Mouse (Mus musculus): ENCODE measurements around the gene Gzmd. TPM values are rescaled to one million over a fixed set of nuclear protein-coding genes. Genes with fewer than 3 reads are reported as not detected.
"Not testable (repeated sequence)": the region's sequence is repeated elsewhere in the genome, so short reads cannot be mapped to it uniquely, and the experiment has no call there.

Gene Gzmd
- total RNA-seq (2021) (not detected), polyA plus RNA-seq (2012; rRNA removed) (not detected in 2 replicates)
- long read RNA-seq, result 0 reads

DNA sequence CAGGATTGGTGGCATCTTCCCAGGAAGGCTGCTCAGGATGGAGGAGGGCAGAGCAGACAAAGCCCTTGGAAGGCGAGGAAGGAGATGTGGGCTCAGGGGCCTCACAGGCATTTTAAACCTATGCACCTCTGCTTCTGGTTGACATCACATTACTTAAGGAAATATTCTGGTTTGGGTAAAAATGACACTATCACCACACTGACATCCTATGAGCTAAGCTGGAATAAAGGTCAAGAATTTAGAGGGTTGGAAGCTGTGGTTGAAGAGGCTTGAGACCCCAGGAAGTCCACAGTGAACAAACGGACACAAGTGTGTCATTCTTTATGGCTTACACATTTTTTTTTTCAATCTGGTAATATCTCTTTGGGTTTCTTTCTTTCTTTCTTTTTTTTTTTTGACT lies at the start of gene Gzmd:
Gene Gzmd, minus strand, starts transcription at position 101 of the 400 bp plus-strand sequence.
- H3K27me3 ChIP-seq (ENCODE audit: control insufficient read depth, insufficient read depth, low read length); H3K36me3 ChIP-seq (ENCODE audit: control insufficient read depth, insufficient read depth, low read length); H3K4me1 ChIP-seq (ENCODE audit: control insufficient read depth, insufficient read depth, low read length); H3K4me3 ChIP-seq; H3K79me2 ChIP-seq (replicated peaks; ENCODE audit: control insufficient read depth, insufficient read depth, low read length); intact Hi-C loops (cut with DNase I); DNase-seq; H3K9ac ChIP-seq (ENCODE audit: low read depth, low read length); H3K27ac ChIP-seq: not testable (repeated sequence)
- 66% methylated on average over 2 of the region's 2 CpGs for WGBS

DNA sequence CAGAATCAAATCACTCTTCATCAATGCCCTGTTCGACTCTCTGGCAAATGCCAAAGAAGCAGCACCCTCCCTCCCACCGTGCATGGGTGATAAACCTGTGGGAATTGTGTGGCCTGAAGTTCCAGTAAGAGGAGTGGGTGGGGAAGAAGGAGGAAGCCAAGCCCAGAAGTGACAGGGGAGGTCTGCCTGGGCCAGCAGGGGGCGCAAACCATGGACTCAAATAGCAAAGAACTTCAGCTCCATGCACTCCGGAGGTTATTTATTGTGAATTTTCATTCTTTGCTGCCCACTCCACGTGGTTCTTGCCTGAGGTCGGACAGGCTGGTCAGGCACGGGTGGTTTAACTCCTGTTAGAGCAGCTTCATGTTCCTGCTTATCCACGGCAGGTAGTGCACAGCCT lies 45.2 kb upstream of the Gzmd start:
- 23% methylated on average over 8 of the region's 8 CpGs for WGBS
- H3K27me3 ChIP-seq (ENCODE audit: control insufficient read depth, insufficient read depth, low read length); H3K4me3 ChIP-seq; H3K4me1 ChIP-seq (ENCODE audit: control insufficient read depth, insufficient read depth, low read length); H3K27ac ChIP-seq; H3K36me3 ChIP-seq (ENCODE audit: control insufficient read depth, insufficient read depth, low read length); H3K79me2 ChIP-seq (replicated peaks; ENCODE audit: control insufficient read depth, insufficient read depth, low read length); intact Hi-C loops (cut with DNase I); H3K9ac ChIP-seq (ENCODE audit: low read depth, low read length); DNase-seq: not testable (repeated sequence)
- peak; percentile 49 for TF ChIP-seq CTCF (IDR thresholded peaks at IDR 0.05)

DNA sequence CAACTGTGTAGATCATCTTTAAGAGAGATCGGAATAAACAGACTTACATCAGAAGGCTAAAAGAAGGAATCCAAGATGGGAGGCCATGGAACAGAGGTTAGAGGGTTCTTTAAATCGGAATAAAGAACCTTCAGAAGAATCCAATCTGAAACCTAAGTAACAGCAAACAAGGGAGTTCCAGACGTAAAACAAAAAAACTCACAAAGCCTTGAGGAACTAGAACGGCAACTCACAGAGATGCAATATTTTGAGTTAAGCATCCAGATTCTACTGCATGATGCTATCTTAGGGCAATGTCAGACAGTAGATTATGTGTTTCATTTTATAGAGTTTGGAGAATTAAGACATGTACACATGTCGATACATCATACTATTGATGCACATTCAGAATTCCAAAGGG lies 42.1 kb upstream of the Gzmd start, which contains the start of gene Gzmn:
Gene Gzmn, minus strand, starts transcription at position 101 of the 400 bp plus-strand sequence.
- Histone ChIP-seq H3K27me3 (ENCODE audit: control insufficient read depth, insufficient read depth, low read length) (no peaks in the 10 kb centered on the region), H3K4me1 (ENCODE audit: control insufficient read depth, insufficient read depth, low read length) (no peaks in the 10 kb centered on the region), H3K36me3 (ENCODE audit: control insufficient read depth, insufficient read depth, low read length) (no peaks in the 10 kb centered on the region), H3K9ac (ENCODE audit: low read depth, low read length) (no peak within 1 kb of the TSS), H3K79me2 (replicated peaks; ENCODE audit: control insufficient read depth, insufficient read depth, low read length) (no peaks in the 10 kb centered on the region), H3K27ac (no peak within 1 kb of the TSS), H3K4me3 (no peak within 1 kb of the TSS)
- DNase-seq, result no peak
- intact Hi-C loops (cut with DNase I), result no loop called here
- 83% methylated on average over 5 of the region's 5 CpGs for WGBS
- TF ChIP-seq POLR2A (IDR thresholded peaks at IDR 0.05; ENCODE audit: insufficient read depth, low read depth, low read length) (no peak), EP300 (IDR thresholded peaks at IDR 0.05; ENCODE audit: insufficient read depth, low read depth, low read length) (no peak), CTCF (IDR thresholded peaks at IDR 0.05) (no peak)

DNA sequence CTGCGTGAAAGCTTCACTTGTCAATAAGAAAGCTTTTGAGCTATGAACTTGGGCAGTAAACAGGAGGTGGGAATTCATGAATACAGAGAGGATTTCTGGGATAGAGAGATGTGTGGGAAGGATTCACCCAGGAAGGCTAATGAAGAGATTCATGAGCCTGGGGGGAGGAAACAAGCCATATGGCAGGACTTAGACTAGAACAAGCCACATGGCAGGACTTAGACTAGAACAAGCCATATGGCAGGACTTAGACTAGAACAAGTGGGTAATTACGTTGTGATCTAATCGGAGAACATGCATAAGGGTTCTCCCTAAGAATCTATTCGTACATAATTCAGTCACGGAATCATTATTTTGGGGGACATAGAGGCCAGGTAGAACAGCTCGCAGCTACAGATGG lies 41.0 kb upstream of the Gzmd start:
- intact Hi-C loops (cut with DNase I), result no loop called here
- WGBS, result 88% methylated on average over 6 of the region's 6 CpGs
- Histone ChIP-seq H3K4me3 (no peak overlapping the region), H3K9ac (ENCODE audit: low read depth, low read length) (no peak overlapping the region), H3K36me3 (ENCODE audit: control insufficient read depth, insufficient read depth, low read length) (no peaks in the 10 kb centered on the region), H3K79me2 (replicated peaks; ENCODE audit: control insufficient read depth, insufficient read depth, low read length) (no peaks in the 10 kb centered on the region), H3K4me1 (ENCODE audit: control insufficient read depth, insufficient read depth, low read length) (no peaks in the 10 kb centered on the region), H3K27me3 (ENCODE audit: control insufficient read depth, insufficient read depth, low read length) (no peaks in the 10 kb centered on the region), H3K27ac (no peak overlapping the region)
- no peak for TF ChIP-seq CTCF (IDR thresholded peaks at IDR 0.05)
- no peak for TF ChIP-seq POLR2A (IDR thresholded peaks at IDR 0.05; ENCODE audit: insufficient read depth, low read depth, low read length)
- no peak for TF ChIP-seq EP300 (IDR thresholded peaks at IDR 0.05; ENCODE audit: insufficient read depth, low read depth, low read length)
- DNase-seq, result no peak

DNA sequence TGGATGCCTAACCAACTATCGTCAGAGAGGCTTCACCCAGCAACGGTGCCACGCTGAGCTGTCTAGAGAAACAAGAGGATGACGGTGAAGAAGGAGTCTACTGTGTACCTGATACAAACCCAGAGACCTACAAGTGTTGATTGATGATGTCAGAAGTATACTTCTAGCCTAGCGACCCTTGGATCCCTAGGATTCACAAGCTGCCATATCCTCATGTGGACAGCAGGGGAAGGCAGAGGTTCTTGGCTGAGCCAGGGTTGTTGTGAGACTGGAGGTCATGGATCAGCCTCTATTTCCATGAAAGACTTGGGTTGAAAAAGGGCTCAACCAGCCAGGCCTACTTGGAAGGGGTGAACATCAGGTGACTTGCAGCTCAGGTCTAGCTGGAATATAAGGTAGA lies 40.3 kb upstream of the Gzmd start:
- Histone ChIP-seq H3K27ac (no peak overlapping the region), H3K4me3 (no peak overlapping the region), H3K36me3 (ENCODE audit: control insufficient read depth, insufficient read depth, low read length) (no peaks in the 10 kb centered on the region), H3K79me2 (replicated peaks; ENCODE audit: control insufficient read depth, insufficient read depth, low read length) (no peaks in the 10 kb centered on the region), H3K4me1 (ENCODE audit: control insufficient read depth, insufficient read depth, low read length) (no peaks in the 10 kb centered on the region), H3K9ac (ENCODE audit: low read depth, low read length) (no peak overlapping the region), H3K27me3 (ENCODE audit: control insufficient read depth, insufficient read depth, low read length) (no peaks in the 10 kb centered on the region)
- 88% methylated on average over 5 of the region's 5 CpGs for WGBS
- intact Hi-C loops (cut with DNase I), result no loop called here
- no peak for DNase-seq
- no peak for TF ChIP-seq POLR2A (IDR thresholded peaks at IDR 0.05; ENCODE audit: insufficient read depth, low read depth, low read length)

DNA sequence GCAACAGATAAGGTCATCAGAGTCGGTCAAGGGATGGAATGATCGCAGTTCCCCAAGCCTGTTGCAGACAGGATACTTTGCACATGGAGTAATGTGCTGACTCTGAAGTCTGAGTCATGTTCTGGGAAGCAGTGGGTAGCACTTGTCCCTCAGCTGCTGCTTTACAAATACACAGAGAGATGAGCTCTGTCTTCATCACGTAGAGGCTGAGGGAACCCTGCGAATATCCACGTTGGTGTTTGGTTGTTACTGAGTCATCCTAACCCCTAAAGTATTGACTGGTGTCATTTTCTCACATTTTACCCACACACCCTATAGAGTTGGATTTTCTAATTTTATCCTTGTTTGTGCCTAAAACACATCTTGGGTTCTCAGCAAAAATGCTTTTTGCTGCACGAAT lies 35.6 kb upstream of the Gzmd start:
- Histone ChIP-seq H3K79me2 (replicated peaks; ENCODE audit: control insufficient read depth, insufficient read depth, low read length) (no peaks in the 10 kb centered on the region), H3K27me3 (ENCODE audit: control insufficient read depth, insufficient read depth, low read length) (no peaks in the 10 kb centered on the region), H3K9ac (ENCODE audit: low read depth, low read length) (no peak overlapping the region), H3K4me3 (no peak overlapping the region), H3K36me3 (ENCODE audit: control insufficient read depth, insufficient read depth, low read length) (no peaks in the 10 kb centered on the region), H3K27ac (no peak overlapping the region), H3K4me1 (ENCODE audit: control insufficient read depth, insufficient read depth, low read length) (no peaks in the 10 kb centered on the region)
- intact Hi-C loops (cut with DNase I), result no loop called here
- no peak for DNase-seq
- TF ChIP-seq CTCF (IDR thresholded peaks at IDR 0.05) (no peak), EP300 (IDR thresholded peaks at IDR 0.05; ENCODE audit: insufficient read depth, low read depth, low read length) (no peak), POLR2A (IDR thresholded peaks at IDR 0.05; ENCODE audit: insufficient read depth, low read depth, low read length) (no peak)
- 56% methylated on average over 6 of the region's 6 CpGs for WGBS

DNA sequence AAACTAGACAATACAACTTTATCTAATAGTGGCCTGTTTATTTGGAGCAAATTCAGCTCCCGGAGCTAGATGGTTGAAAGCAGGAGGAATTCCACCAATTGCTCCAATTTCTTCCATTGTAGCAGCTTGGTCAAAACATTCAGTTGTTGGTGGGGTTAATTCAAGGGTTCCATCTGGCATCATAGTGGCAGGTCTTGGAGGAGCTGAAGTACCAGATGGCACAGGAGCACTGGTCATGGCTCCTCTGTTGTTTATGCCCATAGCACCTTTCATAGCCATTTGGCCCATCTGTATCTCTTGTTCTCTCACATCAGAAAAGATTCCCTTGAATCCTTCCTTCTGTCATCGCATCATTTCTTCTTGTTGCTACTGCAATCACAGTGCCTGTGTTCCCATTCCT lies 29.7 kb upstream of the Gzmd start:
- intact Hi-C loops (cut with DNase I), result no loop called here
- no peak for TF ChIP-seq CTCF (IDR thresholded peaks at IDR 0.05)
- no peak for TF ChIP-seq POLR2A (IDR thresholded peaks at IDR 0.05; ENCODE audit: insufficient read depth, low read depth, low read length)
- no peak for TF ChIP-seq EP300 (IDR thresholded peaks at IDR 0.05; ENCODE audit: insufficient read depth, low read depth, low read length)
- Histone ChIP-seq H3K4me1 (ENCODE audit: control insufficient read depth, insufficient read depth, low read length) (no peaks in the 10 kb centered on the region), H3K79me2 (replicated peaks; ENCODE audit: control insufficient read depth, insufficient read depth, low read length) (no peaks in the 10 kb centered on the region), H3K9ac (ENCODE audit: low read depth, low read length) (no peak overlapping the region), H3K36me3 (ENCODE audit: control insufficient read depth, insufficient read depth, low read length) (no peaks in the 10 kb centered on the region), H3K27me3 (ENCODE audit: control insufficient read depth, insufficient read depth, low read length) (no peaks in the 10 kb centered on the region), H3K4me3 (no peak overlapping the region), H3K27ac (no peak overlapping the region)
- DNase-seq, result no peak
- 60% methylated on average over 2 of the region's 2 CpGs for whole genome bisulfite sequencing

DNA sequence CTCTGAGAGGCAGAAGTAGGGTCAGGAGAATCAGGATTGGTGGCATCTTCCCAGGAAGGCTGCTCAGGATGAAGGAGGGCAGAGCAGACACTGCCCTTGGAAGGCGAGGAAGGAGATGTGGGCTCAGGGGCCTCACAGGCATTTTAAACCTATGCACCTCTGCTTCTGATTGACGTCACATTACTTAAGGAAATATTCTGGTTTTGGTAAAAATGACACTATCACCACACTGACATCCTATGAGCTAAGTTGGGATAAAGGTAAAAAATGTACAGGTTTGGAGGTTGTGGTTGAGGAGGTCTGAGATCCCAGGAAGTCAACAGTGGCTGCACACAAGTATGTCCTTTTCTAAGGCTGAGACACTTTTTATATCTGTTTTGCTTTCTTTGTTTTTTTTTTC lies 27.1 kb upstream of the Gzmd start, which contains the start of gene Gzmg:
Gene Gzmg, minus strand, starts transcription at position 101 of the 400 bp plus-strand sequence.
- H3K27me3 ChIP-seq (ENCODE audit: control insufficient read depth, insufficient read depth, low read length); H3K36me3 ChIP-seq (ENCODE audit: control insufficient read depth, insufficient read depth, low read length); H3K9ac ChIP-seq (ENCODE audit: low read depth, low read length); DNase-seq; H3K79me2 ChIP-seq (replicated peaks; ENCODE audit: control insufficient read depth, insufficient read depth, low read length); H3K27ac ChIP-seq; H3K4me1 ChIP-seq (ENCODE audit: control insufficient read depth, insufficient read depth, low read length); H3K4me3 ChIP-seq; intact Hi-C loops (cut with DNase I): not testable (repeated sequence)
- WGBS, result 73% methylated on average over 2 of the region's 2 CpGs

All from heart, adult 2 months (tissue).